Mouse (Mus musculus): ENCODE results near the gene Agfg1.
A peak's percentile ranks its signal among the peaks of the same experiment; 100 is the strongest.

The Agfg1 gene

GRCm38 (mm10) chr1:82839296-82839613, at the start of gene Agfg1:
TSS of gene Agfg1 (plus strand) at chr1:82839483.
- DNase-seq (ENCODE audit: low spot score) = peak; percentile 94

GRCm38 (mm10) chr1:82791105-82791504, 48.2 kb upstream of the Agfg1 start:
- DNase-seq (ENCODE audit: low spot score) = no peak

DNA sequence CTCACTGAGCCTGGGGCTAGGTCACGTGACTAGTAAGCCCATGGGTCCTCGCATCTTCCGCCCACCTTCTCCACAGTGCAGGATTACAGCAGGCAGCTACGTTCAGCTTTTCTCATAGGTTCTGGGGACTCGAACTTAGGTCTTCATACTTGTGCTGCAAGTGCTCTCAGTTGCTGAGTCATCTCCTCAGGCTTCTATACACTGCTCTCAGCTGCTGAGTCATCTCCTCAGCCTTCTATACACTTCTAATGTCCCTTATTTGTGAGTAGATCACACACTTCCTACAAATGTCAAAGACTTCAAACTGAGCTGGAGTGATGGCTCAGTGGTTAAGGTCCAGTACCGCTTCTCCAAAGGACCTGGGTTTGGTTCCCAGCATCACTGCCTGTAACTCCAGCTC, 47.0 kb upstream of the Agfg1 start:
- DNase-seq (ENCODE audit: low spot score) = no peak

DNA sequence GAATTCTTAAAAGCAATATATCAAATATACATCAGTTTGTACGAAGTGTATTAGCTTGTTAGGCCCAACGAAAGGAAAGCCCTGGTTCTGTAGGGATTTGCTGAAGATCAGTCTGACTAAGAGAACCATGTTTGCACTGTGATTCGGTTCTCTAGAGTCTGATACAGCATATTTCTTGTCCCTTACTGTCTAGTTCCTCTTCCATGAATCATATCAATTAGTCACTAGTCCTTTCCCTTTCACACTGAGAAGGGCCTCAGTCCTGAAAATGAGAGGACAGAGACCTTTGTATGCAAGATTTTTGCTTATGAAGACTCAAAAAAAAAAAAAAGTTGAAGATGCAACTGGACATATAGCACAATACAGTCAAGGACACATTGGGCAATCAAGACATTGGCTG, 46.2 kb upstream of the Agfg1 start:
- DNase-seq (ENCODE audit: low spot score) = no peak

DNA sequence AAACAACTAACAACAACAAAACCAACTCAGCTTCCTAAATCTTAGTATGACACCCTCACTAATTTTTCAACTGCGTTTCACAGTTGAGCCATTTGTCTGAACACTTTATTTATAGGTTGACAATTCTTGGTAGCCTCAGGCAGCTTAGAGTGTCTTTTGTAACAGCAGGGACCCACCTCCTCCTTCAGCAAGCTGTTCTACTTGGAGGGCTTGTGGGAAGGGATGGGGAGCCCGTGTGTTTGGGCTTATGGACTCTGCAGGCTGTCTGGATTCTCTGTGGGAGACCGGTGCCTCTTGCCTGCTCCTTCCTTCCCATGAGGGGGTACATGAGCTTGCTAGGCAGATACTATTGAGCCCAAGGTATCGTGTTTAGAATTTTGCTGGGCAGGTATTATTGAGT, 45.3 kb upstream of the Agfg1 start:
- no peak for DNase-seq (ENCODE audit: low spot score)

- DNase-seq (ENCODE audit: low spot score) = no peak
Measured at GRCm38 (mm10) chr1:82795211-82795610, 44.1 kb upstream of the Agfg1 start.

DNA sequence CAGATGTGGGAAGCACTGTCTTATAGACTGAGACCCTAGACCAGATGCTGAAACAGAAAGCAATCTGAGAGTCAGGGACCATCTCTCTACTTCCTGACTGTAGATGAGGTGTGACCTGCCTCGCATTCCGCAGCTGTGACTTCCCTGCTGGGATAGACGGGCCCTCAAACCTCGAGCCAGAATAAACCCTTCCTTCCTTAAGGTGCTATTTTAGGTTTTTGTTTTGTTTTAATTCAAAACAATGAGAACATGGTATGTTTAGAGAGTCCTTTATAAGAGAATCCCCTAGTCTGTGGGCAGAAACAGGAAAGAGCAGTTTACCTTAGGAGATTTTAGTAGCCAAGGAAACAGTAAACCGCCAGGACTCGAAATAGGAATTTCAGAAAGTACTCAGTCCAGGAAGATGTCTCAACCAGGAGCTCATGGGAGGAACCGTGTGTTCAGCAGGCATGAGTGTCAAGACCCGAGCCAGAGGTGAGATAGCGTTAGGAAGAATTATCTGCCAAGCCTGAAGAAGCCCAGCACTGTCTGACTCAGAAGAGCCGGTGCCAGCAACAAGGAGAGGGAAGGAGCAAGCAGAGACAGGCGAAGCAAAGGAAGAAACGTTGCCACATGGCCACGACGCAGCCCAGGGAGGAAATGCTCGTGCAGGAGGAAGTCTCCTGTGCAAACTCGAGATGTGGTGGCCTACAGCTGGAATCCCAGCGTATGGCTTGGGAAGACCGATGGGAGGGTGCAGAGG, 43.4 kb upstream of the Agfg1 start:
- no peak for DNase-seq (ENCODE audit: low spot score)

DNA sequence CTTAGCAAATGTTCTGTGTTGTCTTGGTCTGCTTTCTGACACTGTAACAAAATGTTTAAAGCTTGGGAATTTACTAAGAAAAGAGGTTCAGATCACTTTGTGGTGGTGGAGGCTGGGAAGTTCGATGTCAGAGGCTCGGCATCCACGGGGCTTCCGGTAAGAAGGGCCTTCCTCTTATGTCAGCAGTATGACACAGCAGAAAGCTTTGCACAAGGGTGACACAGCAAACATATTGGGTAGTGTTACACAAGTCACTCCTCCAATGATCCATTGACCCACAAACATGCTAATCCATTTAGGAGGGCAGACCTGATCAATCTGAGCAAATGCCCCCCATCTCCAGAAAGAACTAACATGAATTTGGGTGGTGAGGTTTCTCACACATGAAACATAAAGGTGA, 42.2 kb upstream of the Agfg1 start:
- DNase-seq (ENCODE audit: low spot score) = no peak

GRCm38 (mm10) chr1:82798304-82798703, 41.0 kb upstream of the Agfg1 start:
- no peak for DNase-seq (ENCODE audit: low spot score)

DNA sequence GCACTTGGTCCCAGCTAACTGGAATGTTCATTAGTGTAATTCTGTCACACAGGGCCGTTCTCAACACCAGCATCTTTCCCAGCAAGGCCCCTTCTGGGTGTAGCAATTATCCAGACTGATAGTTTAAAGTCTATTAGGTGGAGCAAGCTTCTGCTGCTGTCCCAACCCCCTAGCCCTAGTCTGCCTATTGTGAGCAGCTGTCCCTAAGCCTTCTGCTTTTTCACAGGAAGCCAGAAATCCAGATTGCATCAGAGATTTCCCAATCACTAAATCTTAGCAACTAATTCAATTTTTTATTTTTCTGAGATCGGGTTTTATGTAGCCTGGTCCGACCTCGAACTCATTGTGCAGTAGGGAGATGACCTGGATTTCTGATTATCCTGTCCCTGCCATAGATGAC, 40.4 kb upstream of the Agfg1 start:
- DNase-seq (ENCODE audit: low spot score) = no peak

DNA sequence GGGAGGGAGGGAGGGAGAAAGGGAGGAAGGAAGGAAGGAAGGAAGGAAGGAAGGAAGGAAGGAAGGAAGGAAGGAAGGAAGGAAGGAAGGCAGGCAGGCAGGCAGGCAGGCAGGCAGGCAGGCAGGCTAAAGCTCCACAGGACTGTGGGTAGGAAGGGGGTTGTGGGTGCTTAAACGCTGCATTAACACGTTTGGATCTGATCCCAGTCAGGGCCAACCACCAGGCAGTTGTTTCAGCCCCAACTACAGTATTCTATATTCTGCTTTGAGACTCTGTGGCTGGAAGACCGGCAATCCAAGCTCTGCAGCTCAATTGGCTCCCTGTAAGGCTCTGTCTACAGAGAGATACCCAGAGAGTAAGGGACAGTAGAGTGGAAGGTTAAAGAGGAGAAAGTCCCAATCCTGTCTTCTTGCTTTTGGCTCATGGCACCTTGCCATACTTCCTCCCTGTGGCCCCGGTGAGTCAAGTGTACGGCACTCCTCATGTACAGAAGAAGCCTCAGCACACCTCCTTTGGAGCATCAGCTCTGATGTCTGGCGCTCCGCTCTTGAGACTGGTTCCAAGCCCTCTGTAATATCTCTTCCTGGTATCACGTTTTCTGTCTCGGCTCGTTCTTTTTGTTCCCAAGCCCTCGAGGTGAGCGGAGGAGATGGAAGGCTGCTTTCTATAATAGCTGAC, 38.0 kb upstream of the Agfg1 start:
- DNase-seq (ENCODE audit: low spot score) = no peak

DNA sequence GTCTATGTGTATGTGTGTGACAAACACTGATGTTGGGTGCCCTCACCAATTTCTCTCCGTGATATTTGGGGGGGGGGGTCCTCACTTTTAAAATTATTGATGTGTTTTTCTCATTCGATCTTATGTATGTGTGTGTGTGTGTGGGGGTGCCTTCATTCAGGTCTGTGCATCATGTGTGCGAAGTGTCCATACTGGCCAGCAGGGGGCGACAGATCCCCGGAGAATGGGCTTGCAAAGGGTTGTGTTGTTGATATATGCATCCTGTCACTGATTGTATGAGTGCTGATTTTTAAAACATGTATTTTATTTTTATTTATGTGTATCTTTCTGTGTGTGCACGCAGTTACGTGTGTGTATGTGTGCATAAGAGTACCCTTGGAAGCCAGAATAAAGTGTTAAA, 35.7 kb upstream of the Agfg1 start:
- DNase-seq (ENCODE audit: low spot score) = no peak

DNA sequence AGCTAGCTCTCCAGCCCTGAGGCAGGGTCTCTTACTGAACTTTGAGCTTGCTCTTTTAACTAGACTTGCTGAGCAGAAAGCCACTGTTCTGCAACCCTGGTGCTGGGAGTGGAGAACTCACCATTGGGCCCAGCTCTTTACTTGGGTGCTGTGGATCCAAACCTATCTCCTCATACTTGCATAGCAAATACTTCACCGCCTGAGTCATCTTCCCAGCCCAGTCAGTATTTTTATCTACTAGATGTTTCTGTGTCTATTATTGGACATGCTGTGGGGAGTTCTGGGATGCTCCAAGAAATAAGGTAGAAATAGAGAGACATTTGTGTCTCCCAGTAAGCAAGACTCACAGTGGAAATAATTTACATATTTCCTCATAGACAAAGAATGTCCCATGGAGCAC, 35.2 kb upstream of the Agfg1 start:
- no peak for DNase-seq (ENCODE audit: low spot score)

- no peak for DNase-seq (ENCODE audit: low spot score)
Measured at GRCm38 (mm10) chr1:82806391-82806790, 32.9 kb upstream of the Agfg1 start.

- no peak for DNase-seq (ENCODE audit: low spot score)
Measured at GRCm38 (mm10) chr1:82807206-82807605, 32.1 kb upstream of the Agfg1 start.

DNA sequence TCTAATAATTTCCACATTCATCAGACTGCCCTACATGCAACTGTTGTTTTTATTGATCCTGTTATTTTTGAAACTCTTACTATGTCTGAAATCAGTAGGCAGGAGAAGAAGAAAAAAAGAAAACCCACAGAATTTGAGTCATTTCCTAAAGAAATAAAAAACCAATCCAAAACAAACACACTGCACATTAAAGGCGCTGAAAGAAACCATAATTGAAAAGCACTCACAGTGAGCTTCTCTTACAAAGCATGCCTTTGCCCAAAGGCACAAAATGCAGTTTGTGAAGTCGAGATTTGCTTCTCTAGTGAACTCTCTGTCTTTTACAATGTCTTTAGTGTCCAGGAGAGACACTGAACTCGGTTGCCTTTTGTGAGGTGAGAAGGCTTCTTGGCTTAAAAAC, 30.7 kb upstream of the Agfg1 start:
- no peak for DNase-seq (ENCODE audit: low spot score)

DNA sequence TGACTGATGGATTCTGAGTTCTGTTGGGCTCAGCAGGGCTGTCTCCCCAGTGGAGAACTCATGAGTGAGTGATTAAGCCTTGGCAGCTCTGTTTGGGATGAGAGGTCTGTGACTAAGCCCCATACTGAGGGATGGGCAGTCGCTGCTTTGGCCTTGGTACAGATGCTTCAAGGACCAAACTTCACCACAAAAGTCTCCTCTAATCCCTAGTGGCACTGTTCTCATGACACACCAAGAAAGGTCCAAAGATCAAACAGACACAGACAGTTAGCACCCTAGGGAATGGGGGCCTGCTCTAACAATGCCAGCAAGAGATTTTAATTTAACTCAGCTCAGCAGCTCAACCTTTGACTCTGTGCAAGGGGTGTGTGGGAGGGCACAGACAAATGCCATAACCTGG, 27.5 kb upstream of the Agfg1 start:
- no peak for DNase-seq (ENCODE audit: low spot score)

GRCm38 (mm10) chr1:82815941-82816716, 23.2 kb upstream of the Agfg1 start:
- DNase-seq (ENCODE audit: low spot score) = peak; percentile 18

- DNase-seq (ENCODE audit: low spot score) = no peak
Measured at GRCm38 (mm10) chr1:82819366-82819765, 19.9 kb upstream of the Agfg1 start.

- no peak for DNase-seq (ENCODE audit: low spot score)
Measured at GRCm38 (mm10) chr1:82820179-82820578, 19.1 kb upstream of the Agfg1 start.

- DNase-seq (ENCODE audit: low spot score) = no peak
Measured at GRCm38 (mm10) chr1:82820626-82821186, 18.6 kb upstream of the Agfg1 start.

- DNase-seq (ENCODE audit: low spot score) = no peak
Measured at GRCm38 (mm10) chr1:82821846-82822245, 17.4 kb upstream of the Agfg1 start.

GRCm38 (mm10) chr1:82824147-82824546, 15.1 kb upstream of the Agfg1 start:
- no peak for DNase-seq (ENCODE audit: low spot score)
